Mouse (Mus musculus) CH12.LX (cell line): ENCODE measurements at regions not wholly inside any gene's neighbourhood (a gene's known extent, or its start where the extent isn't known, plus 50 kb on each side); places are given as distances from the start of the nearest gene placed in this dataset.

Source experiments
- DNase-seq: peaks from one replicate; pipeline ENCODE4 v3.0.0-alpha.2; 2013; ENCODE audit errors: extremely low read depth
- H3K27ac ChIP-seq: 2 replicates; pipeline ENCODE4 v1.5.1; 2012; ENCODE audit warnings: low read depth, mild to moderate bottlenecking, control low read depth, moderate library complexity; ENCODE audit not compliant: insufficient read depth
- H3K27me3 ChIP-seq: replicated peaks from 2 replicates; pipeline ENCODE3; 2012; ENCODE audit warnings: inconsistent platforms
- H3K36me3 ChIP-seq, 2 experiments: replicated peaks in 1 of 2; 2 replicates each; pipeline versions ENCODE3 to v1.6.1; 2012; ENCODE audit warnings: inconsistent platforms in 1 of 2, low read length in 1 of 2, mild to moderate bottlenecking in 1 of 2, mixed read lengths in 1 of 2, moderate library complexity in 1 of 2; ENCODE audit not compliant: control insufficient read depth in 1 of 2, insufficient read depth in 1 of 2
- H3K4me1 ChIP-seq, 2 experiments: 2 replicates each; pipeline ENCODE4 v1.6.1; 2012; ENCODE audit warnings: inconsistent platforms in 1 of 2, moderate library complexity in 1 of 2; ENCODE audit not compliant: insufficient read depth in 2 of 2, control insufficient read depth in 1 of 2
- H3K4me2 ChIP-seq: 2 replicates; pipeline ENCODE4 v1.6.1; 2012; ENCODE audit warnings: low read depth, mild to moderate bottlenecking, control low read depth; ENCODE audit not compliant: poor library complexity, insufficient read depth, severe bottlenecking
- H3K4me3 ChIP-seq, 3 experiments: fragments of 150-350 bp in 1 of 3; sonication (generic) in 1 of 3; replicated peaks in 1 of 3; 2 replicates each; pipeline versions ENCODE3 to v1.5.1; 2011 to 2012; ENCODE audit warnings: low read depth in 2 of 3, low read length in 2 of 3, mild to moderate bottlenecking in 2 of 3, moderate library complexity in 2 of 3, control low read depth in 1 of 3, improper control_type of control experiment in 1 of 3, inconsistent platforms in 1 of 3, mixed read lengths in 1 of 3; ENCODE audit not compliant: poor library complexity in 1 of 3
- H3K79me2 ChIP-seq: replicated peaks from 2 replicates; pipeline ENCODE4 v1.6.1; 2012; ENCODE audit warnings: mild to moderate bottlenecking, moderate library complexity; ENCODE audit not compliant: control insufficient read depth, poor library complexity, insufficient read depth, severe bottlenecking; ENCODE audit errors: extremely low read depth
- H3K9ac ChIP-seq: 2 replicates; pipeline ENCODE4 v1.6.1; 2012; ENCODE audit warnings: low read depth, mild to moderate bottlenecking, control low read depth, moderate library complexity; ENCODE audit not compliant: insufficient read depth
- H3K9me3 ChIP-seq: replicated peaks from 2 replicates; pipeline ENCODE3; 2012; ENCODE audit warnings: low read length, inconsistent platforms, mixed read lengths
- BHLHE40 ChIP-seq: IDR thresholded peaks from 2 replicates; pipeline ENCODE4 v1.6.1; 2011; ENCODE audit warnings: mild to moderate bottlenecking, low read depth, low read length, improper control_type of control experiment
- CHD2 ChIP-seq: IDR thresholded peaks from 2 replicates; pipeline ENCODE4 v1.6.1; 2011; ENCODE audit warnings: low read length, improper control_type of control experiment
- GABPA ChIP-seq: IDR thresholded peaks from 2 replicates; pipeline ENCODE4 v1.6.1; 2012; ENCODE audit warnings: low read depth, low read length, improper control_type of control experiment, inconsistent platforms; ENCODE audit not compliant: insufficient replicate concordance
- JUN ChIP-seq: IDR thresholded peaks from 2 replicates; pipeline ENCODE4 v1.6.1; 2011; ENCODE audit warnings: low read depth, mild to moderate bottlenecking, low read length, improper control_type of control experiment, moderate library complexity; ENCODE audit not compliant: insufficient read depth
- JUND ChIP-seq: conservative IDR thresholded peaks from 2 replicates; pipeline ENCODE4 v1.6.1; 2011; ENCODE audit warnings: low read depth, low read length, improper control_type of control experiment
- KAT2A ChIP-seq: IDR thresholded peaks from 2 replicates; pipeline ENCODE4 v1.6.1; 2012; ENCODE audit warnings: low read length, improper control_type of control experiment, inconsistent platforms; ENCODE audit not compliant: insufficient replicate concordance
- MAX ChIP-seq: IDR thresholded peaks from 2 replicates; pipeline ENCODE4 v1.6.1; 2011; ENCODE audit warnings: low read length, improper control_type of control experiment
- MAZ ChIP-seq: IDR thresholded peaks from 2 replicates; pipeline ENCODE4 v1.6.1; 2012; ENCODE audit warnings: low read depth, mild to moderate bottlenecking, inconsistent platforms, low read length, improper control_type of control experiment, moderate library complexity
- MEF2A ChIP-seq: IDR thresholded peaks from 2 replicates; pipeline ENCODE4 v1.6.1; 2014; ENCODE audit warnings: low read depth, mild to moderate bottlenecking, inconsistent platforms, low read length, improper control_type of control experiment, borderline replicate concordance
- MXI1 ChIP-seq: IDR thresholded peaks from 2 replicates; pipeline ENCODE4 v1.6.1; 2011; ENCODE audit warnings: mild to moderate bottlenecking, low read depth, low read length, improper control_type of control experiment
- PAX5 ChIP-seq: IDR thresholded peaks from 2 replicates; pipeline ENCODE4 v1.6.1; 2012; ENCODE audit warnings: low read length, inconsistent platforms, mixed read lengths
- POLR2AphosphoS2 ChIP-seq: IDR thresholded peaks from 2 replicates; pipeline ENCODE4 v1.6.1; 2011; ENCODE audit warnings: low read depth, low read length, improper control_type of control experiment
- RAD21 ChIP-seq: IDR thresholded peaks from 2 replicates; pipeline ENCODE4 v1.6.1; 2011; ENCODE audit warnings: low read depth, mild to moderate bottlenecking, low read length, improper control_type of control experiment, moderate library complexity
- RCOR1 ChIP-seq: conservative IDR thresholded peaks from 2 replicates; pipeline ENCODE4 v1.6.1; 2012; ENCODE audit warnings: low read depth, mild to moderate bottlenecking, inconsistent platforms, low read length, improper control_type of control experiment
- SIN3A ChIP-seq: IDR thresholded peaks from 2 replicates; pipeline ENCODE4 v1.6.1; 2012; ENCODE audit warnings: low read length, improper control_type of control experiment, inconsistent platforms
- SMC3 ChIP-seq: IDR thresholded peaks from 2 replicates; pipeline ENCODE4 v1.6.1; 2011; ENCODE audit warnings: low read depth, low read length, improper control_type of control experiment
- TCF12 ChIP-seq: IDR thresholded peaks from 2 replicates; pipeline ENCODE4 v1.6.1; 2014; ENCODE audit warnings: low read depth, mild to moderate bottlenecking, inconsistent platforms, low read length, improper control_type of control experiment
- UBTF ChIP-seq: IDR thresholded peaks from 2 replicates; pipeline ENCODE4 v1.6.1; 2012; ENCODE audit warnings: low read depth, mild to moderate bottlenecking, inconsistent platforms, low read length, improper control_type of control experiment, moderate library complexity
- USF1 ChIP-seq: IDR thresholded peaks from 2 replicates; pipeline ENCODE4 v1.6.1; 2014; ENCODE audit warnings: low read depth, mild to moderate bottlenecking, inconsistent platforms, low read length, improper control_type of control experiment
- ZNF384 ChIP-seq: IDR thresholded peaks from 2 replicates; pipeline ENCODE4 v1.6.1; 2012; ENCODE audit warnings: low read depth, low read length, improper control_type of control experiment, inconsistent platforms
- dilution Hi-C: fragments of 300-500 bp; cut with MboI; formaldehyde crosslinking; loops from 2 replicates; pipeline ENCODE4 v1.14.3; 2020; ENCODE audit warnings: low sequenced_read_pairs; ENCODE audit not compliant: extremely low pct_unique_long_range_greater_than_20kb, extremely low pct_ligation_motif_present
- in situ Hi-C: fragments of 300-500 bp; cut with MboI; formaldehyde crosslinking; loops from 3 replicates; pipeline ENCODE4 v1.14.3; 2019; ENCODE audit warnings: low sequenced_read_pairs, low pct_ligation_motif_present, low pct_unique_long_range_greater_than_20kb, mixed read lengths

- dilution Hi-C loops = no loop called here
Observed at GRCm38 (mm10) chr6:66401468-66401867, 133.7 kb upstream of the Mad2l1 start.

GRCm38 (mm10) chr6:66401868-66402440 lies 133.2 kb upstream of the Mad2l1 start:
- Histone ChIP-seq H3K4me1 (peaks cover 0 to 8% of the 10 kb centered on the region in 2 experiments; a peak in 2 of 4 replicates), H3K27me3 (no peaks in the 10 kb centered on the region), H3K9me3 (no peaks in the 10 kb centered on the region), H3K9ac (peak overlapping the region; percentile 36), H3K36me3 (no peaks in the 10 kb centered on the region), H3K4me2 (peak overlapping the region; percentile 90), H3K27ac (no peak overlapping the region), H3K79me2 (no peaks in the 10 kb centered on the region), H3K4me3 (peak overlapping the region in 2 of 3 experiments; percentile 12 to 32)
- DNase-seq = peak; percentile 43
- in situ Hi-C loops = no loop called here
- TF ChIP-seq JUND (no peak), PAX5 (no peak), USF1 (no peak), SMC3 (no peak), UBTF (no peak), JUN (no peak), ZNF384 (no peak), RCOR1 (no peak), CHD2 (no peak), BHLHE40 (no peak), TCF12 (no peak), MAZ (no peak), MAX (no peak), RAD21 (no peak), MEF2A (no peak), POLR2AphosphoS2 (no peak), GABPA (no peak), SIN3A (no peak), KAT2A (no peak)
- dilution Hi-C loops = no loop called here

More at GRCm38 (mm10) chr6:66401468-66401867, 133.7 kb upstream of the Mad2l1 start:
- Histone ChIP-seq H3K9me3 (no peaks in the 10 kb centered on the region), H3K27me3 (no peaks in the 10 kb centered on the region), H3K9ac (peak overlapping the region; percentile 36), H3K4me3 (peak overlapping the region in 2 of 3 experiments; percentile 12 to 32), H3K36me3 (no peaks in the 10 kb centered on the region), H3K27ac (no peak overlapping the region), H3K4me1 (peaks cover 0 to 8% of the 10 kb centered on the region in 2 experiments; a peak in 2 of 4 replicates), H3K79me2 (no peaks in the 10 kb centered on the region), H3K4me2 (peak overlapping the region; percentile 90)
- peak; percentile 7 for DNase-seq
- in situ Hi-C loops = no loop called here
- no peak for TF ChIP-seq MXI1
- peak; percentile 24; the same call in 1 of the 2 replicates for TF ChIP-seq MEF2A
- no peak for TF ChIP-seq RAD21
- TF ChIP-seq BHLHE40 = peak; percentile 35; the same call in 1 of the 2 replicates
